Mouse (Mus musculus) left cerebral cortex, postnatal 25 days (tissue): ENCODE results near the gene Ankmy1. TPM values are rescaled to one million over a fixed set of nuclear protein-coding genes. Genes with fewer than 3 reads are reported as not detected.
A peak's percentile ranks its signal among the peaks of the same experiment; 100 is the strongest.

Experiments
- DNase-seq, 2 experiments: peaks; one replicate each; pipeline ENCODE4 v3.0.0; 2022; ENCODE audit warnings: low spot score in 2 of 2, mixed read lengths in 1 of 2
- intact Hi-C: fragments of 180-260 bp; cut with DNase I; formaldehyde crosslinking; loops from one replicate; pipeline ENCODE4 v1.15.1; 2025
- microRNA-seq, 2 experiments: library from miRNA; unstranded; fragments of <30 nt; microRNA quantifications; one replicate each; pipeline ENCODE4 v1.2.0; 2022
- total RNA-seq, 2 experiments: library from RNA; stranded (reverse); gene quantifications; 2 replicates each; pipeline ENCODE4 v1.2.3; 2021

Gene Ankmy1
- total RNA-seq, 2 experiments from 2014 or later = 0.32 to 0.41 TPM

DNA sequence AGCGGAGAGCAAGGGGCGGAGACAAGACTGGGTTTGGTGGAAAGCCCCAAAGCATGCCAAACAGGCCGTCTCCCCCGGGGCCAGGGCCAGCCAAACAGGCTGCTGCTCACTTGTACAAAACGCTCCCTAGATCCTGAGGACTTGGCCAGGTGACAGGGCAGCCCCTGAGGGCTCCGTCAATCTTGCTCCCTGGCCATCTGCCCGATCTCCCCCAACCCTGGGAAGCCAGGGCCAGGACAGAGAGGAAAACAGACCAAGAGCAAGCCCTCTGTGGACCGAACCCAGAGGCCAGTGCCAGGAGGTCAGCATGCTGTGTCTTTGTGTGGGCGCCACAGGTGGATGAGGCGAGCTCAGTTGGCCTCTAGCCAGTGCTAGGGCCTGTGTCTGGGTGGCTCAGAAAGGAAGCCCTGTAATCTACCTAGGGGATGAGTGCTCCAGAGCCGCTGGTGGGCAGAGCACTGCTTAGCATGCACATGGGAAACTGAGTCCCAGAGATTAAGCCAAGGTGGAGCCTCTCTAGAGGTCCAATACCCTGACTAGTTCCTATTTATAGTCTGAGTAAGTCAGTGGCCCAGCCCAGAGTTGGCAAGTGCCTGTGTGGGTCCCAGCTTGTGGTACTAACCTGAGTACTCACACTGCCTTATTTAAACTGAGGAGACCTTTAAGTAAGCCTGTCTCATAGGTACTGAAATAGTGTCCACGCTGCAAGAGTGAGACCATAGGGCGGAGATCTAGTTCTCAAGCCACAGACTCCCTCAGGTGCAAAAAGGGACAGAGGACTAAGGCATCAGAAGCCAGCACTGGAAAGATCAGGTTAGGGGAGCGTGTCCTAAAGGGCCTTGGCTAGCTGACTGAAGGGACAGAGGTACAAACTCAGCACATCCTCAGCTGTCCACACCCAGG, 64.5 kb downstream of the Ankmy1 start:
- no peak for DNase-seq
- intact Hi-C loops = no loop called here

DNA sequence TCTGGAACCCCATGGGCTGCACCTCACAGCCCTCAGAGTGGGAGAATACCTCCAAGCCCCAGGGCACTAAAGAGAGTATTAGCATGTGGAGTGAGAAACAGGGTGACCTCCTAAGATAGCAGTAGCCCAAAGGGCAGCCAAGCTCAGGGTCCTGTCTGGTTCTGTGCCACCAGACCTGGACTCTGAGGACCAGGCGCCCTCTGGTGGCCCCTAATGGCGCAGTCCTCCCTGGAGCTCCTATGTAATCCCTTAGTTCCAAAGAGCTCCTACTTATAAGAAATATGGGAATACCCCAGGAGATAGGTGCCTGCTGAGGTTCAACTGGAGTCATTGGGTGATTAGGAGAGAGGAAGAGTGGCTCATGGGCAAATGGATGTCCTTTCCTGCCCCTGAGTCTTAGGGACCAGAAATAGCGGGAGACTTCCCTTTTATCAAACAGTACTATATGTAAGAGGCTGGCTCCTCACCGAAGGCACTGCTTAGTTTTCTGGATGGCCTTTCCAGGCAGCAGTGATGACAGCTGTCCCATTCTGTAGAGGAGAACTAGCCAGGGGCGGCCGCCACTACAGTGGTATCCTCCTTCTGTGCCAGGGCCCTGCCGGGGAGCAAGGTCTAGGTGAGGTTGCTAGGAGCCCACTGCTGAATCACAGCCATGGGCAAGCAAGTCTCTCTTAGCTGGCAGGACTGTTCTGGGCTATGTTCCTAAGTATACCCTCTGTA, 68.6 kb downstream of the Ankmy1 start:
- DNase-seq = peak; percentile 88
- intact Hi-C loops = loop anchor here (1.0 to 2.0 kb wide), 3 partner anchors 137 to 313 kb away; partner anchors contain the start of gene Otos

DNA sequence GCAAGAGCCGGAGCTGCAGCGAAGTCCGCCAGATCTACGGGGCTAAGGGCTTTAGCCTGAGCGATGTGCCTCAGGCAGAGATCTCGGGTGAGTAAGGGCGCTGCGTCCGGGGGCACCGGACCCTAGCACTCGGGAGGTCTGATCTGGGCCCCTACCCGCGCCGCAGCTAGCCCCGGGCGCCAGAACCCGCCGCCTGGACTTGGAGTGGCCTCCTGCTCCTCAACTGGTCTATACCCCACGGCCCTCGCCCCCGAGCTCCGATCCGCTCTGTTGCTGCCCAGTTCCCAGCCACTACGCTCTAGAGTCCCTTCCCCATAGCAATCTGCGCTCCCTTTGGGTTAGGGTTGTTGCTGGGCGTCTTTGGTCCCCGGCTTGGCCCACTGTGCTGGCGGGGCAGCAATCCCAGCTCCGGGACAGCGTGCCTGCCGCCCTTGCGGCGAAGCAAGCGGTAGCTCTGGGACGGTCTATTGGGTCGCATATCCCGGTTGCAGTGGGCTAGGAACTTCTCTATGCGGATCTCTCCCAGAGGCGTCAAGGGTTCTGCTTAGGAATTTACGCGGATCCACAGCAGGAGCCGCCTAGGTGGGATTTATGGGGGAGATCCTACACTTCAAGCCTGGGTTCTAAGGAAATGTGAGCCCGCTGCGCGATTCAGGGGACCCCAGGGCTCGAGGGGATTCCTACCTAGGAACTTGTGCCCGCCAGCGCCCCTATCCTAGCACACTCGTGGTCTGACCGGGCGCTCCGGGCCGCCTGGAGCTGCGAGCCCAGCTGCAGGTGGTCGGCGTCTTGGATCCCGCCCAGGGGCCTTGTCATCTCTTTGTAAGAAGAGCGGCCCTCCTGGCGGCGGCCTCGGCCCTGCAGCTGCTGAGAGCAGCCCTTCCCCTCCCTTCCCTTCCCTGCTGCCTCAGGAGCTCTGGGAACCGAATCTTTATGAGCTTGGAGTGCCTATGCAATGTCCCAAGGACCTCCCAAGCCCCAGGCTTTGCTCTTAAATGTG, 70.4 kb downstream of the Ankmy1 start:
- intact Hi-C loops = loop anchor here (2.0 kb wide), 1 partner anchor 312 kb away; no protein-coding TSS in a partner anchor
- DNase-seq = peak; percentile 34 to 37

DNA sequence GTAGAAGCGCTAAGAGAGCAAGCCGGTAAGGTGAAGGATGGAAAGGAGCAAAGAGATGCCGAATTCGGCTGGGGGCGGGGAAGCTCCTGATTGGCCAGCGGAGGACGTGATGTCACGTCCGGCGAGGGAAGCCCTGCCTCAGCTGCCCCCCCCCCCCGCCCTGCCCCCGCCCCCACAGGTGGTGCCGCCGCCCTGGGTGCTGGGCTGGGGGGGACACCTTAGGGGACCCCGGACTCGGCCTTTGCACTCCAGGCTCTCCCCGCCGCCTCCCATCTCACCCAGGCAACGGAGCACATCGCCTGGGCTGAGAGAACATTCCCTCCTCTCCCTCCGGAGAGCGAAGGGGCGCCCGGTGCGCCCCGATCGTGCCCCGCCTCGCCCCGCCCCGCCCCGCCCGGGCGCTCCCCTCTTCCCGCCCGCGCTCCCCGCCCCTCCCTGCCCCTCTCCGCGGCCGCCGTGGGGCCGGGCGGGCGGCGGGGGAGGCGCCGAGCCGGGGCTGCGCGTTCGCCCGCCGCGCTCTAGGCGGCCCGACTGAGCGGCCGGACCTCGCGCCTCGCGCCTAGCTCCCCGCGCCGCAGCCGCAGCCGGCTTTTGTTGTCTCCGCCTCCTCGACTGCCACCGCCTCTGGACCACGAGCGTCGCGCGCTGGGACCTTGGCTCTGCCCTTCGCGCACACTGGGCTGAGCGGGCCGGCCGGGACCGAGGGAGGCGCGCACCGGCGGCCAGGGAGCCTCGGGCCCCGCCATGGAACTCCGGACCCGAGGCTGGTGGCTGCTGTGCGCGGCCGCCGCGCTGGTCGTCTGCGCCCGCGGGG, 71.3 kb downstream of the Ankmy1 start, which contains the start of gene Gpc1:
Gene Gpc1, plus strand, starts transcription at position 458 of the 814 bp plus-strand sequence.
- intact Hi-C loops = loop anchor here (2.0 kb wide), 1 partner anchor 311 kb away; no protein-coding TSS in a partner anchor
- DNase-seq = peak; percentile 87 to 93

DNA sequence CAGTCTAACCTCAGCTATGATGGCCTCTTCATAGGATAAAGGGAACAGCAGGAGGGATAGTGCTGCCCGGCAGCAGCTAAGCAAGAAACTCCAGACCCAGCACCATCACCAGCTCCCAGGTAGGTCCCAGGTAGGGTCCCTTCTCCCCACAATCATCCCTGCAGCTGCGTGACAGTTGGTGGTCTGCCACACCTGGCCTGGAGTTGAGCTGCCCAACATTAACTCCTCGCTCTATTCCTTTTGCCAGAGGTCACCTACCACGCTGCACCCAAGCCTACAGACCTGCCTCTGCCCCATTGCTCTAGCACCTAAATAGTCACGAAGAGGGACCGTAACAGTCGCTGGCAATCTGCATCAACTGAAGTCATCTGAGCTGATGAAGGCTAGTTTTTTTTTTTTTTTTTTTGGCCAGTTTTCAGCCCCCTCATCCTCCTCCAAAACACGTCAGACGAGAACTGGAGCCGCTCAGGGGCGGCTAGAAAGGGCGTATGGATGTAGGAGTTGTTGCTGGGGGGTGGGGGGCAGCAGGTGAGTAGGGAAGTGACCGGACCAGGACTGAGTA, 72.0 kb downstream of the Ankmy1 start:
- intact Hi-C loops = no loop called here
- DNase-seq = no peak

DNA sequence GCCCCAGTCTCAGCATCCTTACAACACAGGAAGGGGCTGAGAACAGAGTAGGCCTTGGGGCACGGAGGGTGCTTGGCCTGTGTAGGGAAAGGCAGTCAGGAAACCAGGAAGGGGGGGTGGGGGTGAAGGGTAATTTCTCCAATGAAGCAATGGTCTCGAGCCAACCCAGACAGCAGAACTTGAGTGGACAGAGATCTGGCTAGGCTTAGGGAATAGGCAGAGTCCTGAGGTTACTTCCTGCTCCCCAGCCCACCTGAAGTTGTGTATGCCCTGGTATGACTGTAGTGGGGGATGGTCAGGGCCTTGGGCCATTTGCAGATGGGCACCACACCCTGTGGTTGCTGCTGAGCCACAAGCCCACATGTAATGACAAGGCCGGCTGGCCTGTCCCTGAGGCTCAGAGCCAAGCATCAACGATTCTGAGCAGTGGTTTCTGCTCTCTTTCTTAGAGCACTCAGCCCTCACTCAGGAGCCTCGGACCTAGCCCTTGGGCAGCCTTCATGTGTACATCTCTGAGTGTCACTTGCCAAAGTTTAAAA, 86.9 kb downstream of the Ankmy1 start:
- no peak for DNase-seq
- intact Hi-C loops = no loop called here

DNA sequence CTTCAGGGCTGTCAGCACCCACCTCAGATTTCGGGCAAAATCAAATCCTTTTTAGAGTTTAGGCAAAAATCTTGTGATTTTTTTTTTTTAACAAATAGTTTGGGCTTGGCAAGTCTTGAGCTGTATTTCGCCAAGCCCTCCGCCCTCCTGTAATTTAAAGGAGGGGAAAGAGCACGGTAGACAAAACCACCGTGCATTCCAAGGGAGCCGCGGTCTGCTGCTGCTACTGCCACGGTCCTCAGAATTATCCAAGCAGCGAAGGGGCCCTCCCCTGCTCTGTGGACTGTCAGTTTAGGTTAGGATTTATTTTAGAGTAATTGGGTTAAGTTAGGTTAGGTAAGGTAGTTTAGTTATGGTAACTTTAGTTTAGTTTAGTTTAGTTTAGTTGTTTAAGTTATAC, 87.6 kb downstream of the Ankmy1 start:
- intact Hi-C loops = no loop called here
- no peak for DNase-seq

DNA sequence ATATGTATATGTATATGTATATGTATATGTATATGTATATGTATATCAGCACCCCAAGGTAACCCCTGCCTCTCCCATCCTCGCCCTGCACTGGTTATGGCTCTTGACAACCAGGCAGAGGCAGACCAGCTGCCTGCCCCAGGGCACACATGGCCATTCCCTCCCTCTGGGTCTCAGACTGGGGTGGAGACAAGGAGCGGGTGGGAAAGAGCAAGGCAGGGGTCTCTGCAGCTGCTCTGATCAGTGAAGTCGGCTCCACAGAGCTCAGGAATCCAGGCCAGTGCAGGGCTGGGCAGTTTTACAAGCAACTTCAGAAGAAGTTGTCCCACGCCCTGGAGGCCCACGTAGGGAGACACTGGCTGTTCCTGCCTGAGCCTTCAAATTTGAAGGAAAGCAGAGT, 88.4 kb downstream of the Ankmy1 start:
- intact Hi-C loops = no loop called here
- DNase-seq = no peak

Small RNAs within 50 kb of the gene (microRNA-seq; reads per million reads assigned to microRNA genes)
- gene Mir149 = 10,804 to 21,082 reads per million in 2 experiments

Other genes with a start within 250 kb of the Ankmy1 start
- 10 to 100 TPM; 73.8 to 81.8 TPM for gene Gpc1, start 71.3 kb downstream of the Ankmy1 start, total RNA-seq
- 10 to 100 TPM; 11.7 to 13.0 TPM for gene Dusp28, start 4.1 kb upstream of the Ankmy1 start, total RNA-seq
- 10 to 100 TPM; 32.3 to 32.9 TPM for gene Rnpepl1, start 7.9 kb upstream of the Ankmy1 start, total RNA-seq
- 10 to 100 TPM; 44.4 to 47.8 TPM for gene Capn10, start 31.5 kb upstream of the Ankmy1 start, total RNA-seq
- under 1 TPM; 0.18 to 0.48 TPM for gene Gpr35, start 48.0 kb upstream of the Ankmy1 start, total RNA-seq
- gene Aqp12, start 103.4 kb upstream of the Ankmy1 start, total RNA-seq = not detected
- gene Kif1a, start 199.0 kb upstream of the Ankmy1 start, total RNA-seq = 100 to 1,000 TPM; 724 to 739 TPM
- gene Agxt, start 232.3 kb upstream of the Ankmy1 start, total RNA-seq = not detected